17 mouse cellular contexts compared by ENCODE assay signal in the genomic region with DNA sequence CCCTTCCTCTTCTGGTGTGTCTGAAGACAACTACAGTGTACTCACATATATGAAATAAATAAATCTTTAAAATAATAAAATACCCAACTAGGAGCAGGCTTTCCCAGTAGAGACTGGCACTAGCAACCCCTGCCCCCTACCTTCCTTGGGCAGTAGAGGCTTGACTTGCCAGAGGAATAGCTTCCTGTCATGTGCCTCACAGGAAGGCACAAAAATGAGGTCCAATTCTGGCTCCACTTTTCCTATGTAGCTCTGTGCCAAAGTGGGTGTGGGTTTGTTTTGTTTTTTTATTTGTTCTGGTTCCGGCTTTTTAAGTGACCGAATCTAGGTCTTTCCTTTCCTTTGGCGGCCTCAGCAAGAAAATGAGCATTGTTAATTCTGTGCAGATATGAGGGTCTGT. TPM values are rescaled to one million over a fixed set of nuclear protein-coding genes. Genes with fewer than 3 reads are reported as not detected.
DNase-seq lines count a peak whose midpoint lies in the region; ATAC-seq lines count a peak whose summit lies in the region.
"Had no signal": no experiment of that assay in that cellular context is flagged by ENCODE, and none has a peak within 500 bp of the region (broad histone marks: within the 10 kb centered on the region; RNA-seq: fewer than 3 reads in every experiment).

No protein-coding gene starts in this region.

- no peak overlapping the region for H3K9ac ChIP-seq in limb, embryonic 12.5 days (replicated peaks)
- H3K9ac ChIP-seq in intestine, embryonic 16.5 days (ENCODE audit: low read depth, low read length): no peak overlapping the region
- H3K9ac ChIP-seq: forebrain, embryonic 15.5 days; lung, embryonic 15.5 days had no signal

- no peak for ATAC-seq in limb, embryonic 12.5 days (ENCODE audit: insufficient number of reproducible peaks, insufficient read depth, low FRiP score, low TSS enrichment, low read depth)
- no peak for ATAC-seq in intestine, embryonic 16.5 days
- ATAC-seq in megakaryocyte-erythroid progenitor cell, adult 5-6 weeks (replicated peaks; ENCODE audit: low FRiP score, low TSS enrichment, poor library complexity, severe bottlenecking): no peak
- ATAC-seq: activated CD4-positive, CD25-positive, alpha-beta regulatory T cell, adult 4 months; forebrain, embryonic 15.5 days; inflammation-experienced regulatory T-cells, adult 6 months had no signal

- H3K27me3 ChIP-seq in limb, embryonic 12.5 days: no peaks in the 10 kb centered on the region
- H3K27me3 ChIP-seq in limb, embryonic 10.5 days (ENCODE audit: low read depth, poor library complexity, severe bottlenecking): no peaks in the 10 kb centered on the region
- no peaks in the 10 kb centered on the region for H3K27me3 ChIP-seq in intestine, embryonic 16.5 days (replicated peaks; ENCODE audit: control insufficient read depth, insufficient read depth, low read length)
- H3K27me3 ChIP-seq: lung, embryonic 15.5 days had no signal

- H3K4me3 ChIP-seq in limb, embryonic 12.5 days (replicated peaks): no peak overlapping the region
- H3K4me3 ChIP-seq in limb, embryonic 10.5 days: no peak overlapping the region
- no peak overlapping the region for H3K4me3 ChIP-seq in intestine, embryonic 16.5 days (ENCODE audit: low read length)
- H3K4me3 ChIP-seq: embryonic facial prominence, embryonic 10.5 days; forebrain, embryonic 15.5 days; lung, embryonic 15.5 days had no signal

- 0 out of 2 replicates have a peak overlapping the region, but pooled peaks have one; percentile 7 for H3K27ac ChIP-seq in limb, embryonic 12.5 days
- H3K27ac ChIP-seq in limb, embryonic 10.5 days: no peak overlapping the region; the same call in 1 of the 2 replicates
- H3K27ac ChIP-seq in intestine, embryonic 16.5 days (ENCODE audit: low read length): no peak overlapping the region
- H3K27ac ChIP-seq: embryonic facial prominence, embryonic 10.5 days; forebrain, embryonic 15.5 days; lung, embryonic 15.5 days had no signal

- no peaks in the 10 kb centered on the region for H3K9me3 ChIP-seq in limb, embryonic 12.5 days
- H3K9me3 ChIP-seq in limb, embryonic 10.5 days (replicated peaks): no peaks in the 10 kb centered on the region
- no peaks in the 10 kb centered on the region for H3K9me3 ChIP-seq in intestine, embryonic 16.5 days (ENCODE audit: control insufficient read depth, low read length)
- H3K9me3 ChIP-seq: embryonic facial prominence, embryonic 10.5 days; forebrain, embryonic 15.5 days; G1E; lung, embryonic 15.5 days had no signal

- H3K36me3 ChIP-seq in limb, embryonic 12.5 days: peaks cover 52% of the 10 kb centered on the region; the same call in 1 of the 2 replicates
- H3K36me3 ChIP-seq in limb, embryonic 10.5 days: peaks cover 80% of the 10 kb centered on the region
- H3K36me3 ChIP-seq in intestine, embryonic 16.5 days (ENCODE audit: control insufficient read depth, insufficient read depth, low read length): no peaks in the 10 kb centered on the region
- H3K36me3 ChIP-seq: forebrain, embryonic 15.5 days; G1E; lung, embryonic 15.5 days had no signal

- WGBS in limb, embryonic 12.5 days: 95% methylated on average over 3 of the region's 3 CpGs
- 94% methylated on average over 3 of the region's 3 CpGs for WGBS in limb, embryonic 10.5 days
- 86% methylated on average over 3 of the region's 3 CpGs for WGBS in intestine, embryonic 16.5 days

- H3K4me1 ChIP-seq in limb, embryonic 12.5 days (replicated peaks): peaks cover 36% of the 10 kb centered on the region
- peaks cover 35% of the 10 kb centered on the region for H3K4me1 ChIP-seq in limb, embryonic 10.5 days
- 0 out of 2 replicates have a peak, but pooled peaks cover 2% of the 10 kb centered on the region for H3K4me1 ChIP-seq in intestine, embryonic 16.5 days (ENCODE audit: control insufficient read depth, insufficient read depth, low read length)

- peak; percentile 21 for DNase-seq in adrenal gland, adult 8-10 months
- no peak for DNase-seq in adrenal gland, postnatal 25 days
- no peak for DNase-seq in limb, embryonic 10.5 days (ENCODE audit: low spot score)
- DNase-seq in kidney, adult 8-10 months: peak; percentile 51 to 57
- peak; percentile 53 for DNase-seq in lung, postnatal 14 days
- DNase-seq: cerebellum, adult 18-20 months; gastrocnemius, postnatal 25 days; right cerebral cortex, postnatal 25 days had no signal

- no peak overlapping the region for H3K4me2 ChIP-seq in limb, embryonic 12.5 days
- H3K4me2 ChIP-seq in intestine, embryonic 16.5 days (ENCODE audit: low read depth, low read length): no peak overlapping the region
- H3K4me2 ChIP-seq: forebrain, embryonic 15.5 days; lung, embryonic 15.5 days had no signal

RNA-seq across cellular contexts. Expression of gene Mertk, which starts 5.7 kb away (rescaled TPM):
- 10 to 100 TPM in 3 of 4 experiments, 1 to 10 TPM in 1; 9.6 to 19.3 (median 12.6) TPM for total RNA-seq in adrenal gland, adult 8-10 months (2022)
- total RNA-seq in adrenal gland, postnatal 25 days (2021): 6.6 and 9.9 TPM in 2 replicates
- 20.0 and 21.0 TPM in 2 replicates for polyA plus RNA-seq in limb, embryonic 12.5 days (2016; fragmentation: Nextera tagmentation; extraction: Ambion mirVana)
- polyA plus RNA-seq in limb, embryonic 10.5 days (2016; fragmentation: Nextera tagmentation; extraction: Ambion mirVana): 14.5 and 22.3 TPM in 2 replicates
- 13.5 and 15.0 TPM in 2 replicates for polyA plus RNA-seq in intestine, embryonic 16.5 days (2015; fragmentation: Nextera tagmentation; extraction: Ambion mirVana)
- not detected in 2 replicates for total RNA-seq in megakaryocyte-erythroid progenitor cell, adult 5-6 weeks (2014; fragmentation: Nextera tagmentation)
- total RNA-seq in megakaryocyte-erythroid progenitor cell, adult 5-6 weeks (2017): 0.27 TPM in 1 of 2 replicates, not detected in the other
- polyA plus RNA-seq: activated CD4-positive, CD25-positive, alpha-beta regulatory T cell, adult 4 months; G1E had no signal

RNA-seq across cellular contexts. Expression of gene Anapc1, which starts 17.3 kb away (rescaled TPM):
- 100 to 1,000 TPM in 1 of 4 experiments, 10 to 100 TPM in 3; 68.0 to 107 (median 76.9) TPM for total RNA-seq in adrenal gland, adult 8-10 months (2022)
- total RNA-seq in adrenal gland, postnatal 25 days (2021): 82.1 and 86.1 TPM in 2 replicates
- 89.8 and 90.0 TPM in 2 replicates for polyA plus RNA-seq in limb, embryonic 12.5 days (2016; fragmentation: Nextera tagmentation; extraction: Ambion mirVana)
- polyA plus RNA-seq in limb, embryonic 10.5 days (2016; fragmentation: Nextera tagmentation; extraction: Ambion mirVana): 85.7 and 96.3 TPM in 2 replicates
- polyA plus RNA-seq in intestine, embryonic 16.5 days (2015; fragmentation: Nextera tagmentation; extraction: Ambion mirVana): 39.8 and 41.7 TPM in 2 replicates
- total RNA-seq in megakaryocyte-erythroid progenitor cell, adult 5-6 weeks (2014; fragmentation: Nextera tagmentation): 154 and 186 TPM in 2 replicates
- 110 and 152 TPM in 2 replicates for total RNA-seq in megakaryocyte-erythroid progenitor cell, adult 5-6 weeks (2017)

Comparison
In these comparisons a context has a peak if more than half of its experiments do, and no peak if none do; other contexts are left out.
1. DNase-seq: peak in adrenal gland, adult 8-10 months (single experiment), kidney, adult 8-10 months (2 of 2) and lung, postnatal 14 days (single experiment); none in adrenal gland, postnatal 25 days (single experiment) and limb, embryonic 10.5 days (single experiment).